Mouse (Mus musculus): Measurements from ENCODE around the gene Cnn1. TPM values are rescaled to one million over a fixed set of nuclear protein-coding genes. Genes with fewer than 3 reads are reported as not detected.

The Cnn1 gene
- polyA plus RNA-seq, 1 experiment from 2014 or later, result 1,082 TPM

DNA sequence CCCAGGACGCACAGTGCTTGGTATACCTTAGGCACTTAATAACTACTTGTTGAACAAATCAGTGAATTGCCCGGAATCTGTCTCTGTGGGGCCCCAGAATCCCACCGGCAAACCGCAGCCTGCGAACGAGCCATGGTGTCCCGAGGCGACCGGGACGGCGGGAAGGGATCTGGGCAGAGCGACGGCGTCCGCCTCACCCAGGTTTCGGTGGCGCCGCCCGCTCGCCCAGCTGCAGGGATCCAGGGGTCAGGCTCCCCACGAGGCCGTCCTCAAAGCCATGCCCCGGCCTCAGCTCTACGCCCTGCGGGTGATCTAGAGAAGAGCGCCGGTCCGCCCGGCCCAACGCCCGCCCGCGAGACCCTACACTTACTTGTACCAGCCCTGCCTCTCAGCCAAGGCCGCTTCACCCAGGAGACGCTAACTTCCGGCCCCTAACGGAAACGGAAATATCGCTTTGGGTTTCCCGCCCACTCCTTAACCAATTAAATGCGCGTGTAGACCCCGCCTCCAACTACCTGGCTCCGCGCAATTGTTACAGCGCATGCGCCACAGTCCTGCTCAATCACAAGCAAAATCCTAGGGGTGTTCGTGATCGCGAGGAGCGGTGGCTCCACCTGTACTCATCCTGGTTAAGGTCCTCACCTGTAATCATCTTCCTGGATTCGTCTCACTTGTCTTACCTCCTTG, 17.9 kb downstream of the Cnn1 start, which contains the start of gene Elof1:
TSS of gene Elof1 (minus strand) at position 433 of the 687 bp plus-strand sequence.
- peak within 1 kb of the TSS; percentile 88 for H3K9ac ChIP-seq (ENCODE audit: low read length)
- H3K4me2 ChIP-seq (replicated peaks; ENCODE audit: low read depth), result peak within 1 kb of the TSS; percentile 86
- peak within 1 kb of the TSS; percentile 84 for H3K4me3 ChIP-seq (ENCODE audit: low read depth, low read length)
- peak; percentile 92 for ATAC-seq (ENCODE audit: low FRiP score, low TSS enrichment)
- peak; percentile 1; the same call in 1 of the 2 replicates for TF ChIP-seq CTCF (IDR thresholded peaks at IDR 0.05; ENCODE audit: low read depth)
- no peak for TF ChIP-seq EP300 (optimal IDR thresholded peaks at IDR 0.05)
- peak; percentile 94 for DNase-seq (ENCODE audit: low spot score)
- H3K9me3 ChIP-seq (ENCODE audit: control insufficient read depth, low read length), result no peaks in the 10 kb centered on the region
- no peaks in the 10 kb centered on the region for H3K4me1 ChIP-seq (replicated peaks; ENCODE audit: control insufficient read depth, insufficient read depth)
- H3K27ac ChIP-seq (replicated peaks), result peak within 1 kb of the TSS; percentile 80
- peaks cover 5% of the 10 kb centered on the region; the same call in 1 of the 2 replicates for H3K36me3 ChIP-seq (ENCODE audit: control insufficient read depth, insufficient read depth, low read length)
- under 1% methylated on average over 51 of the region's 52 CpGs for WGBS
- no peaks in the 10 kb centered on the region for H3K27me3 ChIP-seq (ENCODE audit: control insufficient read depth, insufficient read depth, low read length)

GRCm38 (mm10) chr9:22117754-22118456, 18.9 kb downstream of the Cnn1 start:
- TF ChIP-seq CTCF (IDR thresholded peaks at IDR 0.05; ENCODE audit: low read depth) (peak; percentile 86), EP300 (optimal IDR thresholded peaks at IDR 0.05) (no peak)
- Histone ChIP-seq H3K9me3 (ENCODE audit: control insufficient read depth, low read length) (no peaks in the 10 kb centered on the region), H3K27me3 (ENCODE audit: control insufficient read depth, insufficient read depth, low read length) (no peaks in the 10 kb centered on the region), H3K4me1 (replicated peaks; ENCODE audit: control insufficient read depth, insufficient read depth) (no peaks in the 10 kb centered on the region), H3K4me3 (ENCODE audit: low read depth, low read length) (peak overlapping the region; percentile 84; the same call in 1 of the 2 replicates), H3K36me3 (ENCODE audit: control insufficient read depth, insufficient read depth, low read length) (peaks cover 4% of the 10 kb centered on the region; the same call in 1 of the 2 replicates), H3K27ac (replicated peaks) (no peak overlapping the region; the same call in 1 of the 2 replicates), H3K4me2 (replicated peaks; ENCODE audit: low read depth) (peak overlapping the region; percentile 86), H3K9ac (ENCODE audit: low read length) (no peak overlapping the region)
- WGBS, result 44% methylated on average over 10 of the region's 10 CpGs
- peak; percentile 70 for DNase-seq (ENCODE audit: low spot score)
- peak; percentile 10; the same call in 1 of the 2 replicates for ATAC-seq (ENCODE audit: low FRiP score, low TSS enrichment)

DNA sequence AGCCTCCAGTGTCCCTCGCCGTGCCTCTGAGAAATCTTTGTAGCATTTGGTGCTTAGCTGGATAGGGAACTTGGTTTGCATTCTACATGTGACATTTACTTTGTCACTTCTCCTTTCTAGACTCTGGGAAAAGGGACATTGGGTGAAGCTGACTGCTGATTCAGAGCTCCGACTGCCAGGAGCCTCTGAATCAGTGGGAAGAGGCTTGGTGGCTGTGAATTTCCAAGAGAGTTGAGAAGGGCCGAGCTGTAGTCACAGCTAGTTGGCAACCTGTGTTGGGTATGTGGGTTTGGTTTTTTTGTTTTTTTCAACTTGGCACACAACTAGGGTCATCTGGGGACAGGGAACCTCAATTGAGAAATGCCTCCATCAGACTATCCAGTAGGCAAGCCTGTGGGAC, 20.5 kb downstream of the Cnn1 start:
- H3K9ac ChIP-seq (ENCODE audit: low read length), result no peak overlapping the region
- ATAC-seq (ENCODE audit: low FRiP score, low TSS enrichment), result no peak
- H3K36me3 ChIP-seq (ENCODE audit: control insufficient read depth, insufficient read depth, low read length), result no peaks in the 10 kb centered on the region
- H3K27me3 ChIP-seq (ENCODE audit: control insufficient read depth, insufficient read depth, low read length), result no peaks in the 10 kb centered on the region
- TF ChIP-seq EP300 (optimal IDR thresholded peaks at IDR 0.05) (no peak), CTCF (IDR thresholded peaks at IDR 0.05; ENCODE audit: low read depth) (no peak)
- H3K4me3 ChIP-seq (ENCODE audit: low read depth, low read length), result no peak overlapping the region
- H3K9me3 ChIP-seq (ENCODE audit: control insufficient read depth, low read length), result no peaks in the 10 kb centered on the region
- 90% methylated on average over 4 of the region's 4 CpGs for WGBS
- no peaks in the 10 kb centered on the region for H3K4me1 ChIP-seq (replicated peaks; ENCODE audit: control insufficient read depth, insufficient read depth)
- H3K27ac ChIP-seq (replicated peaks), result no peak overlapping the region
- DNase-seq (ENCODE audit: low spot score), result no peak
- H3K4me2 ChIP-seq (replicated peaks; ENCODE audit: low read depth), result no peak overlapping the region

GRCm38 (mm10) chr9:22121545-22121944, 22.5 kb downstream of the Cnn1 start:
- H3K27ac ChIP-seq (replicated peaks), result no peak overlapping the region
- no peak overlapping the region for H3K4me3 ChIP-seq (ENCODE audit: low read depth, low read length)
- H3K9me3 ChIP-seq (ENCODE audit: control insufficient read depth, low read length), result no peaks in the 10 kb centered on the region
- no peak overlapping the region for H3K4me2 ChIP-seq (replicated peaks; ENCODE audit: low read depth)
- no peak overlapping the region for H3K9ac ChIP-seq (ENCODE audit: low read length)
- DNase-seq (ENCODE audit: low spot score) (no peak), ATAC-seq (ENCODE audit: low FRiP score, low TSS enrichment) (no peak)
- no peaks in the 10 kb centered on the region for H3K27me3 ChIP-seq (ENCODE audit: control insufficient read depth, insufficient read depth, low read length)
- no peaks in the 10 kb centered on the region for H3K4me1 ChIP-seq (replicated peaks; ENCODE audit: control insufficient read depth, insufficient read depth)
- TF ChIP-seq CTCF (IDR thresholded peaks at IDR 0.05; ENCODE audit: low read depth) (no peak), EP300 (optimal IDR thresholded peaks at IDR 0.05) (no peak)
- H3K36me3 ChIP-seq (ENCODE audit: control insufficient read depth, insufficient read depth, low read length), result no peaks in the 10 kb centered on the region

DNA sequence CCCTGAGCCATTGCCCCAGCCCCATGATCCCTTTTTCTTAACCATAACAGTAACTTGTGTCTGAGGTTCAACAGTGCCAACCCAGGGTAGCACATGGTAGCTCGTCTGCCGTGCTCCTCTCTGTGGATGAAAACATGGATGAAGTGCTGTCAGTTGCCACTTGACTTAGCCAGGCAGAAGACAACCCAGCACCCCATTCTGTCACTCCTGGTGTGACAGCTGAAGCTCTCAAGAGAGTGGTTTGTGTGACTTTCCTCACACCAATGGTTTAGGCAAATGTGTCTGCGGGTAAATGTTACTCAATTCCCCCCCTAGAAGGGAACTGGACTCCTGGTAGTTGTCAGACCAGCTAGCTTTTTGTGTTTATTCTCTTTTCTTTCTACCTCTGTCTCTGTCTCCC, 23.0 kb downstream of the Cnn1 start:
- Histone ChIP-seq H3K4me3 (ENCODE audit: low read depth, low read length) (no peak overlapping the region), H3K27me3 (ENCODE audit: control insufficient read depth, insufficient read depth, low read length) (no peaks in the 10 kb centered on the region), H3K27ac (replicated peaks) (no peak overlapping the region), H3K4me1 (replicated peaks; ENCODE audit: control insufficient read depth, insufficient read depth) (no peaks in the 10 kb centered on the region), H3K36me3 (ENCODE audit: control insufficient read depth, insufficient read depth, low read length) (no peaks in the 10 kb centered on the region), H3K9ac (ENCODE audit: low read length) (no peak overlapping the region), H3K4me2 (replicated peaks; ENCODE audit: low read depth) (no peak overlapping the region), H3K9me3 (ENCODE audit: control insufficient read depth, low read length) (no peaks in the 10 kb centered on the region)
- no peak for TF ChIP-seq CTCF (IDR thresholded peaks at IDR 0.05; ENCODE audit: low read depth)
- TF ChIP-seq EP300 (optimal IDR thresholded peaks at IDR 0.05), result no peak
- DNase-seq (ENCODE audit: low spot score), result no peak
- WGBS, result 73% methylated on average over 3 of the region's 3 CpGs
- ATAC-seq (ENCODE audit: low FRiP score, low TSS enrichment), result no peak
